Mouse (Mus musculus) midbrain, embryonic 16.5 days (tissue): ENCODE measurements at regions not wholly inside any gene's neighbourhood (a gene's known extent, or its start where the extent isn't known, plus 50 kb on each side); places are given as distances from the start of the nearest gene placed in this dataset.

Source experiments
- ATAC-seq: fragments of 200-750 bp; cut with Nextera tagmentation; 2 replicates; pipeline ENCODE4 v1.8.0; 2017; ENCODE audit warnings: moderate TSS enrichment
- H3K27ac ChIP-seq: fragments of 300-500 bp; sonication (generic); 2 replicates; pipeline ENCODE4 v1.5.1; 2014; ENCODE audit warnings: mild to moderate bottlenecking, low read length, mixed read lengths
- H3K27me3 ChIP-seq: fragments of 300-500 bp; sonication (generic); 2 replicates; pipeline ENCODE4 v1.6.1; 2014; ENCODE audit warnings: low read depth, low read length, mixed read lengths; ENCODE audit not compliant: control insufficient read depth, insufficient read depth
- H3K36me3 ChIP-seq: fragments of 300-500 bp; sonication (generic); 2 replicates; pipeline ENCODE4 v1.6.1; 2014; ENCODE audit warnings: mild to moderate bottlenecking, low read length, moderate library complexity, mixed read lengths; ENCODE audit not compliant: control insufficient read depth, insufficient read depth
- H3K4me1 ChIP-seq: fragments of 300-500 bp; sonication (generic); 2 replicates; pipeline ENCODE4 v1.6.1; 2014; ENCODE audit warnings: mild to moderate bottlenecking, low read length, mixed read lengths; ENCODE audit not compliant: control insufficient read depth, insufficient read depth
- H3K4me2 ChIP-seq: fragments of 300-500 bp; sonication (generic); 2 replicates; pipeline ENCODE4 v1.6.1; 2014; ENCODE audit warnings: mild to moderate bottlenecking, low read length, mixed read lengths
- H3K4me3 ChIP-seq: fragments of 300-500 bp; sonication (generic); 2 replicates; pipeline ENCODE4 v1.5.1; 2014; ENCODE audit warnings: low read depth, mild to moderate bottlenecking, low read length, moderate library complexity, mixed read lengths
- H3K9ac ChIP-seq: fragments of 300-500 bp; sonication (generic); 2 replicates; pipeline ENCODE4 v1.6.1; 2014; ENCODE audit warnings: low read depth, low read length, mixed read lengths
- H3K9me3 ChIP-seq: fragments of 300-500 bp; sonication (generic); replicated peaks from 2 replicates; pipeline ENCODE4 v1.6.1; 2014; ENCODE audit warnings: mild to moderate bottlenecking, low read length, mixed read lengths; ENCODE audit not compliant: control insufficient read depth, poor library complexity, severe bottlenecking
- WGBS: fragments of 180-500 bp; shearing (Covaris S2); extraction: QIAGEN DNeasy Blood & Tissue Kit; methylation state at CpG from one replicate; pipeline ENCODE4 v1.1.7; 2014; 5-methylcytosine and 5-hydroxymethylcytosine counted together

DNA sequence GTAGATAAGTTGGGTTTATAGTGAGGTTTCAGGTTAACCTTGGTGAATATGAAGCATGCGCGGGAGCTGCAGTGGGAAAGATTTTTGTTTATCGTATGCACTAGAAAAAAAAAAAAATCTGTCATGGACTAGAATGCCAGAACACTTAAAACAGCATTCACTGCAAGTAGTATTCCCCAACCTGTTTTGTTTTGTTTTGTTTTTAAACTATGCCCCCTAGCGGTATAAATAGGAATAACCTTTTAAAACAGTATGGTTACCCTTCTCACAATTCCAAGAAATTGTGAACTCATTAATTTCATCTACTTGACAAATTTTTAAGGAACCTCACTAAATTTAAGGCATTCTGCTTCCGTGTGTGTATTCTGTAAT, 1103.2 kb upstream of the 2610301B20Rik start:
- H3K27ac ChIP-seq = peak overlapping the region; percentile 65
- H3K4me1 ChIP-seq = no peaks in the 10 kb centered on the region; the same call in 1 of the 2 replicates
- 0% methylated on average over 5 of the region's 5 CpGs for WGBS
- H3K4me3 ChIP-seq = peak overlapping the region; percentile 58
- peak overlapping the region; percentile 91 for H3K4me2 ChIP-seq
- no peaks in the 10 kb centered on the region for H3K36me3 ChIP-seq
- peak overlapping the region; percentile 73 for H3K9ac ChIP-seq
- ATAC-seq = peak; percentile 69
- H3K9me3 ChIP-seq = no peaks in the 10 kb centered on the region
- no peaks in the 10 kb centered on the region for H3K27me3 ChIP-seq

- H3K4me1 ChIP-seq = no peaks in the 10 kb centered on the region
- H3K9me3 ChIP-seq = no peaks in the 10 kb centered on the region
- H3K27me3 ChIP-seq = no peaks in the 10 kb centered on the region
- H3K4me2 ChIP-seq = no peak overlapping the region
- H3K27ac ChIP-seq = no peak overlapping the region
- no peaks in the 10 kb centered on the region for H3K36me3 ChIP-seq
- no peak overlapping the region for H3K4me3 ChIP-seq
- 92% methylated on average over 8 of the region's 8 CpGs for WGBS
- no peak overlapping the region for H3K9ac ChIP-seq
- ATAC-seq = no peak
These were observed 1095.9 kb upstream of the 2610301B20Rik start for GRCm38 (mm10) chr4:9778391-9778790.

DNA sequence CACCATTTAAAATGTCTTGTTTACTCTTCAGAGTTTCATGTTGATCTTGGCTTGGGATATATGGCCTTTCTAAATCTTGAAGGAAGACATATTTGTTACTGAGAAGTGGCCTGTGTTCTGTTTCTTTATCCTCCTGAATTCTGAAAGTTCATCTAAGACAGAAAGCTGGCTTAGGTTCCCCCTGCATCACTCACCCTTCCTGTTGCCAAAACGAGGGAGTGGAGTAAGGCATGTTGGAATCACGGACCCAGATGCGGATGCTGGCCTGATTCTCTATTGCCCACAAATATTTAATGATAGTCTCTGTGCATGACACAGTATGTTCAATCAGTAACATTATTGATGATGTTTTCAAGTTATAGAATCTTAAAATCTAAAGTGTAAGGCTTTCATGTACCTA, 1094.7 kb upstream of the 2610301B20Rik start:
- no peaks in the 10 kb centered on the region for H3K4me1 ChIP-seq
- H3K9ac ChIP-seq = no peak overlapping the region
- no peaks in the 10 kb centered on the region for H3K27me3 ChIP-seq
- WGBS = 90% methylated on average over 3 of the region's 3 CpGs
- ATAC-seq = no peak
- H3K4me2 ChIP-seq = no peak overlapping the region
- H3K4me3 ChIP-seq = no peak overlapping the region
- H3K27ac ChIP-seq = no peak overlapping the region
- no peaks in the 10 kb centered on the region for H3K9me3 ChIP-seq
- no peaks in the 10 kb centered on the region for H3K36me3 ChIP-seq

- no peaks in the 10 kb centered on the region for H3K36me3 ChIP-seq
- no peaks in the 10 kb centered on the region for H3K4me1 ChIP-seq
- no peak overlapping the region for H3K4me3 ChIP-seq
- H3K27ac ChIP-seq = no peak overlapping the region
- no peak overlapping the region for H3K4me2 ChIP-seq
- H3K27me3 ChIP-seq = no peaks in the 10 kb centered on the region
- no peak for ATAC-seq
- no peaks in the 10 kb centered on the region for H3K9me3 ChIP-seq
- 37% methylated on average over 9 of the region's 9 CpGs for WGBS
- H3K9ac ChIP-seq = no peak overlapping the region
These were observed 1094.1 kb upstream of the 2610301B20Rik start for GRCm38 (mm10) chr4:9780179-9780578.

- Histone ChIP-seq H3K4me3 (no peak overlapping the region), H3K27ac (no peak overlapping the region), H3K9me3 (no peaks in the 10 kb centered on the region), H3K4me2 (no peak overlapping the region), H3K4me1 (no peaks in the 10 kb centered on the region), H3K27me3 (no peaks in the 10 kb centered on the region), H3K9ac (no peak overlapping the region), H3K36me3 (no peaks in the 10 kb centered on the region)
- WGBS = 67% methylated on average over 2 of the region's 2 CpGs
- no peak for ATAC-seq
These were observed 1093.0 kb upstream of the 2610301B20Rik start for GRCm38 (mm10) chr4:9781318-9781717.

DNA sequence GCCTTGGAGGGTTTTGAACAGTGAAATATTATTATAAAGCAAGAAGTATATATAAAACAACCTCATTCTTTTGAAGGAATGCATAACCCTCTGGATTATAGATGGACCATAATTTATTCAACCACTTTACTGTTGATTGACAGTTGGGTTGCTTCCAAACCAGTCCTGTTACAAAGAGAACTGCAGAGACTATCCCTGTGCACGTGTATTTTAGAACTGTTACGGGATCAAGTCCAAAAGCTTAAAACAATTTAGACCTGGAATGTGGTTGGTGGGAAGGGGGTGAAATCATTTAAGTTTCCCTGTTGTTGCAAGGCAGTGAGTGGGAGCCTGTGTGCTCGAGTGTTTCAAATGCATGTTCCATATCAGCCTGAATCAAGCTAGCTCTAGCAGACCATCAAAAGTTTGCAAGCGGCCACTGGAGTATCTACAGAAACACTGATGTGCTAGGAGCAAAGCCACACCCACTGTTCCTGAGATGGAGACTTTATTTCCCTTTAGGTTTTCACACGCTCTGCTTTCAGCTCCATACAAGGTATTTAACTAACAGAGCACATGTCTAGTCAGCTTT, 1086.4 kb upstream of the 2610301B20Rik start:
- Histone ChIP-seq H3K4me1 (no peaks in the 10 kb centered on the region), H3K4me2 (no peak overlapping the region), H3K36me3 (no peaks in the 10 kb centered on the region), H3K27me3 (no peaks in the 10 kb centered on the region), H3K4me3 (no peak overlapping the region), H3K9ac (no peak overlapping the region), H3K27ac (no peak overlapping the region), H3K9me3 (no peaks in the 10 kb centered on the region)
- no peak for ATAC-seq
- 66% methylated on average over 5 of the region's 5 CpGs for WGBS

GRCm38 (mm10) chr4:9790478-9790877, 1083.8 kb upstream of the 2610301B20Rik start:
- Histone ChIP-seq H3K27me3 (no peaks in the 10 kb centered on the region), H3K9ac (no peak overlapping the region), H3K9me3 (no peaks in the 10 kb centered on the region), H3K4me3 (no peak overlapping the region), H3K27ac (no peak overlapping the region), H3K4me1 (no peaks in the 10 kb centered on the region), H3K36me3 (no peaks in the 10 kb centered on the region), H3K4me2 (no peak overlapping the region)
- ATAC-seq = no peak
- 94% methylated on average over 8 of the region's 8 CpGs for WGBS
